In the genomic region with DNA sequence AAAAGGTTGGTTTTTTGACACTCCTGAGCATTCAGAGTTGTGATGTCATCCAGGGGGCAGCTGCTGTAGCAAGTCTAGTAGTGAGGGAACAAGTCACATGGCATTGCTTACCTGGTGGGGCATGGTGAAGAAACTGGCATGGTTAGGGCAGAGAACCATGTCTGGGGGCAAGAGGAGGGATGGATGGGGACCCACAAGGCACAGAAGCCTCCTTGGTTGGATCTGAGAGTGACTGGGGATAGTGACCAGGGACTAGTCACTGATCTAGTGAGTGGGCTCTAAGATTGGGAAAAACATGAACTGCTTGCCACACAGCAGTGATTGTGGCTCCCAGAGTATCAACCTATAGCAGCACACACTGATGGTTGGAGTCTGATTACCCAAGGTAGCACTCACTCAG, we compare ENCODE assay signal across 22 mouse cellular contexts. TPM values are rescaled to one million over a fixed set of nuclear protein-coding genes. Genes with fewer than 3 reads are reported as not detected.
DNase-seq lines count a peak whose midpoint lies in the region; ATAC-seq and TF ChIP-seq lines count a peak whose summit lies in the region.
"Had no signal": no experiment of that assay in that cellular context is flagged by ENCODE, and none has a peak within 500 bp of the region (broad histone marks: within the 10 kb centered on the region; RNA-seq: fewer than 3 reads in every experiment).

No protein-coding gene starts in this region.

- H3K9ac ChIP-seq in intestine, embryonic 15.5 days, result no peak overlapping the region
- no peak overlapping the region for H3K9ac ChIP-seq in intestine, postnatal 0 days (ENCODE audit: low read depth, low read length)
- no peak overlapping the region for H3K9ac ChIP-seq in neural tube, embryonic 15.5 days (replicated peaks)
- H3K9ac ChIP-seq in neural tube, embryonic 12.5 days, result no peak overlapping the region
- no peak overlapping the region for H3K9ac ChIP-seq in liver, postnatal 0 days (replicated peaks)

- no peaks in the 10 kb centered on the region for H3K9me3 ChIP-seq in intestine, embryonic 15.5 days
- no peaks in the 10 kb centered on the region for H3K9me3 ChIP-seq in intestine, postnatal 0 days (ENCODE audit: control insufficient read depth)
- H3K9me3 ChIP-seq in neural tube, embryonic 15.5 days (replicated peaks), result no peaks in the 10 kb centered on the region
- H3K9me3 ChIP-seq in neural tube, embryonic 12.5 days, result no peaks in the 10 kb centered on the region
- H3K9me3 ChIP-seq in liver, postnatal 0 days (ENCODE audit: low read length), result no peaks in the 10 kb centered on the region
- H3K9me3 ChIP-seq: megakaryocyte, embryonic 14.5 days had no signal

- no peak overlapping the region for H3K27ac ChIP-seq in intestine, embryonic 15.5 days
- no peak overlapping the region for H3K27ac ChIP-seq in intestine, postnatal 0 days (ENCODE audit: low read depth, low read length)
- H3K27ac ChIP-seq in neural tube, embryonic 15.5 days (replicated peaks), result no peak overlapping the region
- no peak overlapping the region for H3K27ac ChIP-seq in embryonic fibroblast, embryonic 13.5 days (ENCODE audit: insufficient read depth, low read length)
- no peak overlapping the region for H3K27ac ChIP-seq in neural tube, embryonic 12.5 days
- no peak overlapping the region for H3K27ac ChIP-seq in liver, postnatal 0 days (ENCODE audit: low read depth)
- H3K27ac ChIP-seq: heart, adult 2 months; layer of hippocampus, adult 2 months had no signal

- ATAC-seq in intestine, embryonic 15.5 days, result no peak
- ATAC-seq in intestine, postnatal 0 days, result no peak
- ATAC-seq in neural tube, embryonic 15.5 days (ENCODE audit: low FRiP score), result no peak
- no peak for ATAC-seq in neural tube, embryonic 12.5 days (ENCODE audit: low FRiP score, low read depth)
- no peak for ATAC-seq in liver, postnatal 0 days
- ATAC-seq: activated CD4-positive, CD25-positive, alpha-beta regulatory T cell, adult 4 months; hindbrain, embryonic 16.5 days; Patski had no signal

- peak overlapping the region; percentile 84; the same call in 1 of the 2 replicates for H3K4me2 ChIP-seq in intestine, embryonic 15.5 days (replicated peaks)
- no peak overlapping the region for H3K4me2 ChIP-seq in intestine, postnatal 0 days (replicated peaks; ENCODE audit: low read depth)
- no peak overlapping the region for H3K4me2 ChIP-seq in neural tube, embryonic 15.5 days
- H3K4me2 ChIP-seq in neural tube, embryonic 12.5 days (replicated peaks), result peak overlapping the region; percentile 74; the same call in 1 of the 2 replicates
- H3K4me2 ChIP-seq in liver, postnatal 0 days (ENCODE audit: low read depth, low read length), result no peak overlapping the region

- H3K4me3 ChIP-seq in intestine, embryonic 15.5 days (replicated peaks), result no peak overlapping the region
- H3K4me3 ChIP-seq in intestine, postnatal 0 days (ENCODE audit: low read depth, low read length), result no peak overlapping the region
- H3K4me3 ChIP-seq in neural tube, embryonic 15.5 days (replicated peaks), result no peak overlapping the region
- peak overlapping the region; percentile 53; the same call in 1 of the 2 replicates for H3K4me3 ChIP-seq in embryonic fibroblast, embryonic 13.5 days (ENCODE audit: insufficient read depth, low read length)
- no peak overlapping the region; the same call in 1 of the 2 replicates for H3K4me3 ChIP-seq in neural tube, embryonic 12.5 days
- H3K4me3 ChIP-seq in liver, postnatal 0 days (ENCODE audit: low read depth, low read length), result no peak overlapping the region
- H3K4me3 ChIP-seq: heart, adult 2 months; layer of hippocampus, adult 2 months; megakaryocyte, embryonic 14.5 days had no signal

- H3K27me3 ChIP-seq in intestine, embryonic 15.5 days (replicated peaks), result peaks cover 48% of the 10 kb centered on the region
- H3K27me3 ChIP-seq in intestine, postnatal 0 days (replicated peaks; ENCODE audit: control insufficient read depth, insufficient read depth, low read length), result peaks cover 68% of the 10 kb centered on the region
- peaks cover 92% of the 10 kb centered on the region for H3K27me3 ChIP-seq in neural tube, embryonic 15.5 days (replicated peaks)
- H3K27me3 ChIP-seq in neural tube, embryonic 12.5 days (replicated peaks), result peaks cover 96% of the 10 kb centered on the region
- peaks cover 82% of the 10 kb centered on the region for H3K27me3 ChIP-seq in liver, postnatal 0 days (ENCODE audit: insufficient read depth, low read length)
- H3K27me3 ChIP-seq: Patski had no signal

- TF ChIP-seq EP300 in liver, postnatal 0 days (IDR thresholded peaks at IDR 0.05; ENCODE audit: low read depth), result no peak

- TF ChIP-seq CTCF in intestine, postnatal 0 days (IDR thresholded peaks at IDR 0.05; ENCODE audit: low read depth), result no peak
- no peak for TF ChIP-seq CTCF in embryonic fibroblast, embryonic 13.5 days (IDR thresholded peaks at IDR 0.05; ENCODE audit: borderline replicate concordance, insufficient read depth, low read length)
- no peak for TF ChIP-seq CTCF in liver, postnatal 0 days (IDR thresholded peaks at IDR 0.05; ENCODE audit: low read depth)

- 0 out of 2 replicates have a peak, but pooled peaks cover 5% of the 10 kb centered on the region for H3K36me3 ChIP-seq in intestine, embryonic 15.5 days
- H3K36me3 ChIP-seq in intestine, postnatal 0 days (ENCODE audit: control insufficient read depth, insufficient read depth), result no peaks in the 10 kb centered on the region
- no peaks in the 10 kb centered on the region for H3K36me3 ChIP-seq in neural tube, embryonic 15.5 days
- H3K36me3 ChIP-seq in neural tube, embryonic 12.5 days, result no peaks in the 10 kb centered on the region
- H3K36me3 ChIP-seq in liver, postnatal 0 days (replicated peaks; ENCODE audit: insufficient read depth, low read length), result no peaks in the 10 kb centered on the region

- H3K4me1 ChIP-seq in intestine, embryonic 15.5 days (replicated peaks), result peaks cover 53% of the 10 kb centered on the region
- 0 out of 2 replicates have a peak, but pooled peaks cover 5% of the 10 kb centered on the region for H3K4me1 ChIP-seq in intestine, postnatal 0 days (replicated peaks; ENCODE audit: control insufficient read depth, insufficient read depth, low read length)
- H3K4me1 ChIP-seq in neural tube, embryonic 15.5 days, result peaks cover 55% of the 10 kb centered on the region
- H3K4me1 ChIP-seq in embryonic fibroblast, embryonic 13.5 days (ENCODE audit: control insufficient read depth, insufficient read depth, low read length), result peaks cover 35% of the 10 kb centered on the region
- H3K4me1 ChIP-seq in neural tube, embryonic 12.5 days, result peaks cover 46% of the 10 kb centered on the region
- peaks cover 35% of the 10 kb centered on the region for H3K4me1 ChIP-seq in liver, postnatal 0 days (ENCODE audit: insufficient read depth)

- no peak for TF ChIP-seq POLR2A in embryonic fibroblast, embryonic 13.5 days (IDR thresholded peaks at IDR 0.05; ENCODE audit: low read depth, low read length)

- DNase-seq in neural tube, embryonic 10.5 days (ENCODE audit: extremely low spot score, low spot score), result peak; percentile 27
- DNase-seq in frontal cortex, adult 2 months (ENCODE audit: extremely low spot score in 1 of 2, low spot score in 1 of 2), result no peak
- DNase-seq in liver, postnatal 0 days, result no peak
- DNase-seq: cerebellum, adult 9-10 months; gastrocnemius, postnatal 10 days; heart, adult 2 months; kidney, postnatal 10 days; lung, adult 2 months; retina, postnatal 1 day; right cerebral cortex, postnatal 4 days; thymus, postnatal 4 days had no signal

RNA-seq across cellular contexts. Expression of a gene that starts 2.5 kb away (rescaled TPM):
- 11.5 and 11.7 TPM in 2 replicates for polyA plus RNA-seq in intestine, embryonic 15.5 days (2015; fragmentation: Nextera tagmentation; extraction: Ambion mirVana)
- 6.3 and 6.9 TPM in 2 replicates for polyA plus RNA-seq in intestine, postnatal 0 days (2015; fragmentation: Nextera tagmentation; extraction: Ambion mirVana)
- 2.7 and 3.8 TPM in 2 replicates for polyA plus RNA-seq in neural tube, embryonic 15.5 days (2015; fragmentation: Nextera tagmentation; extraction: Ambion mirVana)
- 46.1 and 46.5 TPM in 2 replicates for polyA plus RNA-seq in embryonic fibroblast, embryonic 13.5 days (2011; ENCODE audit: insufficient read length, low read depth, missing spikeins)
- polyA plus RNA-seq in neural tube, embryonic 12.5 days (2016; fragmentation: Nextera tagmentation; extraction: Ambion mirVana), result 13.5 and 13.9 TPM in 2 replicates
- polyA plus RNA-seq in frontal cortex, adult 2 months (2012; rRNA removed), result 4.7 and 4.8 TPM in 2 replicates
- 0.97 and 1.6 TPM in 2 replicates for polyA plus RNA-seq in liver, postnatal 0 days (2015; fragmentation: Nextera tagmentation; extraction: Ambion mirVana)
- polyA plus RNA-seq: activated CD4-positive, CD25-positive, alpha-beta regulatory T cell, adult 4 months had no signal

RNA-seq across cellular contexts. Expression of a gene that starts 33.3 kb away (rescaled TPM):
- not detected in 2 replicates for polyA plus RNA-seq in intestine, embryonic 15.5 days (2015; fragmentation: Nextera tagmentation; extraction: Ambion mirVana)
- polyA plus RNA-seq in intestine, postnatal 0 days (2015; fragmentation: Nextera tagmentation; extraction: Ambion mirVana), result not detected in 2 replicates
- polyA plus RNA-seq in neural tube, embryonic 15.5 days (2015; fragmentation: Nextera tagmentation; extraction: Ambion mirVana), result 4.0 and 5.3 TPM in 2 replicates
- not detected in 2 replicates for polyA plus RNA-seq in embryonic fibroblast, embryonic 13.5 days (2011; ENCODE audit: insufficient read length, low read depth, missing spikeins)
- polyA plus RNA-seq in neural tube, embryonic 12.5 days (2016; fragmentation: Nextera tagmentation; extraction: Ambion mirVana), result 1.1 and 1.6 TPM in 2 replicates
- polyA plus RNA-seq in frontal cortex, adult 2 months (2012; rRNA removed), result 4.0 and 4.1 TPM in 2 replicates
- not detected in 2 replicates for polyA plus RNA-seq in liver, postnatal 0 days (2015; fragmentation: Nextera tagmentation; extraction: Ambion mirVana)
- polyA plus RNA-seq: activated CD4-positive, CD25-positive, alpha-beta regulatory T cell, adult 4 months; heart, adult 2 months; liver, adult 2 months had no signal

RNA-seq across cellular contexts. Expression of a gene that starts 38.6 kb away (rescaled TPM):
- polyA plus RNA-seq in intestine, embryonic 15.5 days (2015; fragmentation: Nextera tagmentation; extraction: Ambion mirVana), result 2.0 and 3.1 TPM in 2 replicates
- 0.39 and 0.59 TPM in 2 replicates for polyA plus RNA-seq in intestine, postnatal 0 days (2015; fragmentation: Nextera tagmentation; extraction: Ambion mirVana)
- 2.8 and 3.2 TPM in 2 replicates for polyA plus RNA-seq in neural tube, embryonic 15.5 days (2015; fragmentation: Nextera tagmentation; extraction: Ambion mirVana)
- polyA plus RNA-seq in embryonic fibroblast, embryonic 13.5 days (2011; ENCODE audit: insufficient read length, low read depth, missing spikeins), result 0.90 and 1.4 TPM in 2 replicates
- 3.7 and 4.7 TPM in 2 replicates for polyA plus RNA-seq in neural tube, embryonic 12.5 days (2016; fragmentation: Nextera tagmentation; extraction: Ambion mirVana)
- polyA plus RNA-seq in frontal cortex, adult 2 months (2012; rRNA removed), result 16.3 and 19.9 TPM in 2 replicates
- polyA plus RNA-seq in liver, postnatal 0 days (2015; fragmentation: Nextera tagmentation; extraction: Ambion mirVana), result 0.26 and 0.52 TPM in 2 replicates

RNA-seq across cellular contexts. Expression of a gene that starts 40.2 kb away (rescaled TPM):
- 52.3 and 55.6 TPM in 2 replicates for polyA plus RNA-seq in intestine, embryonic 15.5 days (2015; fragmentation: Nextera tagmentation; extraction: Ambion mirVana)
- polyA plus RNA-seq in intestine, postnatal 0 days (2015; fragmentation: Nextera tagmentation; extraction: Ambion mirVana), result 29.0 and 29.9 TPM in 2 replicates
- 86.2 and 89.1 TPM in 2 replicates for polyA plus RNA-seq in neural tube, embryonic 15.5 days (2015; fragmentation: Nextera tagmentation; extraction: Ambion mirVana)
- polyA plus RNA-seq in embryonic fibroblast, embryonic 13.5 days (2011; ENCODE audit: insufficient read length, low read depth, missing spikeins), result 53.4 and 63.8 TPM in 2 replicates
- polyA plus RNA-seq in neural tube, embryonic 12.5 days (2016; fragmentation: Nextera tagmentation; extraction: Ambion mirVana), result 63.6 and 66.6 TPM in 2 replicates
- 88.5 and 106 TPM in 2 replicates for polyA plus RNA-seq in frontal cortex, adult 2 months (2012; rRNA removed)
- 7.8 and 8.0 TPM in 2 replicates for polyA plus RNA-seq in liver, postnatal 0 days (2015; fragmentation: Nextera tagmentation; extraction: Ambion mirVana)

Comparison
In these comparisons a context has a peak if more than half of its experiments do, and no peak if none do; other contexts are left out.
1. H3K4me2 ChIP-seq: peak in intestine, embryonic 15.5 days (single experiment) and neural tube, embryonic 12.5 days (single experiment); none in intestine, postnatal 0 days (single experiment), neural tube, embryonic 15.5 days (single experiment) and liver, postnatal 0 days (single experiment).